Mouse (Mus musculus) R1 (cell line): ENCODE results near the gene Mapkbp1.

Experiments
- DNase-seq: peaks from one replicate; pipeline ENCODE4 v3.0.0-alpha.2; 2018; ENCODE audit warnings: low read depth, low spot score

Mapkbp1 gene

DNA sequence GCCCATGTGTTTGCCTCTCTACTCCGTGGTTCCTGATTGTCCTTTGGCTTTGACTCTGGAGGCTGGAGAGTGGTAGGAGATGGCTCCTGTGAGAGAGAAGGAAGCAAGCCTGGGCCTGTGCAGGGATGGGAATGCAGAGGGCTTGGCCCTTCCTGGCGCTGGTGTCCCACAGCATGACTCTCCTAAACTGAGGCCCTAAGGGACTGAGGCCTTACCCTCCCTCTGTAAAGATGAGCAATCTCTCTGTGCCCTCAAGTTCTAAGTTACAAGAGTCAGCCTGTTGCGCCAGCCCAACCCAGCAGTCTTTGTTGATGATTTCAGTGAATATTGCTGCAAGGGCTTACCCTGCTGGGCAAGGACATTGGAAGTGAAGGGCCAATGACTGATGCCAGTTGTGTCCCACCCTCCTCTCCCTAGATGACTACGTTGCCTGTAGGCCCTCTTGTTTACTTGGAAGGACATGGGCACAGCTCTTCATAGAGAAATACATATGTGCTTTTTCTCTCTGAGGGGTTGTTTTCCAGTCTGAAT is 35.2 kb downstream of the Mapkbp1 start:
- no peak for DNase-seq

DNA sequence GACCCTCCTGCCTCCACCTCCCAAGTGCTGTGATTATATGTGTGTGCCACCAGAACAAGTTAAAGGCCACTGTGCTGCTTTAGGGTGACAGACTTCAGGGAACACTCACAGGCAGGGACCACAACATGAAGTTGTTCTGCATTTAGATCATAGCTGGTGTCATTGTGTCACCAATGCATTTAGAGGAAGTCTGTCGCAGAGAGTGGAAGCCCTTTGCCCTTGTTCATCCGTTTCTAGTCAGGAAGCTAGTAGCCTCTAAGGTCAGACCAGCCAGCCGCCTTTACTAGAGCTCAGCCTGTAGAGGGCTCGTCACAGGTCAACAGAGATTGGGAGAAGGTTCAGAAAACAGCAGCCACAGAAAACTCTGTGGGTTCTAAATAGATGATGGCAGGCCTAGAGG is 36.2 kb downstream of the Mapkbp1 start:
- DNase-seq: no peak

DNA sequence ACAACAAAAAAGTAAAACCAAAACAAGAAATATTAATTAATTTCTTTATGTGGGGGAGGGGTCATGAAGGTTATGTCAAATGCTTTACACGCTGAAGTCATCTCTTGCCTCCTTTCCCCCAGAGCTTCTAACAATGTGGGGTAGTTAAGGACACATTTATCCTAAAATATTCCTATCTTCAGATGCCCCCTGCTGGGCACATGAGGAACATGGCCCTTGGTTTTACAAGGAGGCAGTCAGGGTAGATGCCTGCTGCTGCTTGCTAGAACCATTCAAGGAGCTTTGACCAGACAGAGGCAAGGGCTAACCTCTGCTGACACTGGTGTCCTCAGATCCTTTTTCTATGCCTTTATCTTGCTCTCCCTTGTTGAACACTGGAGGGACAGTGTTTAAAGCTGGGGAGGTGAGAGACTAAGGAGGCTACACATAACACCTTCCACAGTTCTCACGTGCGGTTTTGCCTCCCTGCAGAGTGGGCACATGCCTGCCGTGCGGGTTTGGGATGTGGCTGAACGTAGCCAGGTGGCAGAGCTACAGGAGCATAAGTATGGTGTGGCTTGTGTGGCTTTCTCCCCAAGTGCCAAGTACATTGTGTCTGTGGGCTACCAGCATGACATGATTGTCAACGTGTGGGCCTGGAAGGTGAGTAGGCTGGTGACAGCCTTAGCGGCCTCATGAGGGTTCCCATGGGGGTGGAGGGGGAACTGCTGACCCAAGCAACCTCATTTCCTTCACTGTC is 39.1 kb downstream of the Mapkbp1 start:
- DNase-seq: peak; percentile 68

DNA sequence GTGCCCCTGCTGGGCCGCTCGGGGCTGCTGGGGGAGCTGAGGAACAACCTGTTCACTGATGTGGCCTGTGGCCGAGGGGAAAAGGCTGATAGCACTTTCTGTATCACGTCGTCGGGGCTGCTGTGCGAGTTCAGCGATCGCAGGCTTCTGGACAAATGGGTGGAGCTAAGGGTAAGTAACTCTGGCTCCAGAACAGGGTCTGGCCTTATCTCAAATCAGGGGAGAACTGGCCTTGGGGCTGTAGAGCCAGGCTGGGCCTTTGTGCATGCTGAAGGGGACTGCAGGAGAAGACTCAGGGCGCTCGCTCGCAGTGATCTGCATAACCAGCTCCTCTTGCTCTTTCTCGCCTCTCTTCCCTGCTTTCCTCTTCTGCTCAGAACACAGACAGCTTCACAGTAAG is 40.4 kb downstream of the Mapkbp1 start:
- DNase-seq: no peak

DNA sequence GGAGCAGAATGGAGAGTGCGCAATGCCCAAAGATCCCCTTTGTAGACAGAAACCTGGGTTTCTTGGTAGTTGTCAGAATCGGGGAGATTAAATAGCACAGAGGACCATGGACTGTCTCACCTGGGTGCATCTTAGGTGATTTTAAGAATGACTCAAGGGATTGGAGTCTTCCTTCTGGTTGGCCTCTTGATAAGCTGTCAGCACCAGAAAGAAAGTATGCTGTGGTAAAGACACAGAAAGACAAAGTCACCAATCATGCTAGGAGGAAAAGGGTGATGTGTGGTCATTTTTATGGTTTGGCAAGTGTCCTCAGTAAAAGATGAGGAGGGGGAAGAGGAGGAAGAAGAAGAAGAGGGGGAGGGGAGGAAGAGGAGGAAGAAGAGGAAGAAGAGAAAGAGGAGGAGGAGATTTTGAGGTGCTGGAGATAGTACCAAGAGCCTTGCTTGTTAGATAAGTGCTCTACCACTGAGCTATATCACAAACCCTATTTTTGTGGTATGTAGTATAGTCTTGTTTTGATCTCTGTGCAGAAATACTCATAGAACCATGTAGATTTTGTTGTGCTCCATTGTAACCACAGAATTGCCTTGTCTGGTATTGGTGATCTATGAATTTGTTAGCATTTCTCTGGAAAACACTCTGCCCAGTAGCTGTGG is 41.5 kb downstream of the Mapkbp1 start:
- DNase-seq: no peak

DNA sequence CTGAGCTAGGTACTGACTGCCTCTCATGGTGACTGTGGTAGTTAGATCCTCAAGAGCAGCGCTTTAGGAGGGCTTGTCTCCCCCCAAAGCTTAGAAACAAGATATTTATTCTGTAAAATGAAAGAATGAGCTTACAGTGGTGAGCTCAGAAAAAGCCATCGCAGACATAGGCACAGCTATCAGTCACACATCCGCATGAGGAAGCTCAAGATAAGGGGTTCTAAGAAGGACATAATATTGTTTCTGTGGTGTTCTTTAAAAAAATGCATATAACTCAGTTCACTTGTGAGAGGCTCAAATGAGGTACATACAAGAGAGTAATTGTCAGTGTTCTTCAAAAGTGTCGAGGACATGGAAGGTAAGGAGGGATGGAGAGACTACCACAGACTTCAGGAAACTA is 43.4 kb downstream of the Mapkbp1 start:
- no peak for DNase-seq

DNA sequence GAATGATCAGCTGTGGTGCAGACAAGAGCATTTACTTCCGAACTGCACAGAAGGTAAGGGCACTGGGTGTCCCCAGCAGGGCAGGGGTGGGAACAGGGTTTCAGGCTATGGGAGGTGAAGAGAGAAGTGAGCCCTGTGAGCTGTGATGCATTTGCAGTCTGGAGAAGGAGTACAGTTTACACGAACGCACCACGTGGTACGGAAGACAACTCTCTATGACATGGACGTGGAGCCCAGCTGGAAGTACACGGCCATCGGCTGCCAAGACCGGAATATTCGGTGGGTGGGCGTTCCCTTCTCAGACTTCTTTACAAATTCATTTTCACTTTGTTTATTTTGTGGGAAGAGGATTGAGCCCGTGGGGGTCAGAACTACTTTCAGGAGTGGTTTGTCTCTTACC is 45.1 kb downstream of the Mapkbp1 start:
- no peak for DNase-seq

DNA sequence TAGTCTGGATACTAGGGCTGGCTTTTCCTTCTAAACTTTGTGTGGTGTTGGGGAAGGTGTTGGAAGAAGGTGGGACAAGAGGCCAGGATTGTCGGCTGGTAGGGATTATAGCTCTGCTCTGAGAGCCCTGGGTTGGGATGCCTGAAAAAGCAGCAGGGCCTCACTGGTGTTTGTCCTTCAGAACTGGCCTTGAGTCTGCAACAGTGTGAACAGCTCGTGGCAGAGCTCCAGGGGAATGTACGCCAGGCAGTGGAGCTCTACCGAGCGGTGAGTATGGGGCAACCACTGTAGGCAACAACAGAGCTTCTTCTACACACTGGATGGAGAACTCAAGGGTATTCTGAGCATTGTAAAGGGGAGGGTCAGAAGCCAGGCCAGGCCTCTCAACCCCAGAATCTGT is 51.8 kb downstream of the Mapkbp1 start:
- DNase-seq: no peak

DNA sequence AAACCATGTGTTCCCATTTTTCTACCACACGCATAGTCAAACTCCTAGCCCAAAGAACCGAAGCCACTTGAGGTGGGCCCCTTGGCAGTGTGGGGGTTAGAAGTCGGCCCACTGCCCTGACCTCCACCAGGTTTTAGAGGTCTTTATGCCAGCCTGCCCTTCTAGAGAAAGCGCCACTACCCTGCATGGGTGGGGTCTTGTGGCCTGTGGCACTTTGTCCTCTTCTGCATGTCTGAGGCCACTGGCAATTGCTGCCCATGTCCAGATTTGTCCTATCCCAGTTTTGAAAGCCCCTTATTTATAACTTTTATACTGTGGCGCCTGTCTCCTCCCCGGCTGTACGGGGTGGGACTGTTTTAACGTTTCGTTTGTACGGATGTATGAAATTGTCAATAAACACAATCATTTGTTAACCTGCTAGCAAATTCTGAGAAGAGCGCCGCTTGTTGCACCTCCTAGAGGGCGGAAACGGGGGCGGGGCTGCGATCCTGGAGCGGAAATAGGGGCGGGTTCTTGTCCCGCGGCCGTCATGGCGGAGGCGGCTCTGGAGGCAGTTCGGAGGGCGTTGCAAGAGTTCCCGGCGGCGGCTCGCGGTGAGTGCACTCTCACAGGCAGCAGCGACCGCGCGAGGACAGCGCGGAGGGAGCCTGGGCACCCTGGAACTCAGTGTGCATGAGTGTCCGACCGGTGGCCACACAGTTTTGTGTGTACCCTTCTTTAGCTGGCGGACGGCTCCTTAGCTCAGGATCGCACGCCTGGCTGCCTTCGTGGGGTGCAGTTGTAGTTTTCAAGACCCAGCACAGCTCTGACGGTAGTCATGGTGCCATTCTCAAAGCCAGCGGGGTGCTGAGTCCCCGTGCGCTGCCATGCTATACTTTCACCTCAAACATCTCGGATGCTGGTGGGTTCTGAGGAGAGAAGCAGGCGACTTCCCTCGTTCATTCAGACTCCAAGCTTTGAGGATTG is 54.8 kb downstream of the Mapkbp1 start, which contains the start of the genes Jmjd7 and Gm28042:
TSS of gene Jmjd7 (plus strand) at position 500 of the 966 bp plus-strand sequence.
TSS of gene Gm28042 (plus strand) at position 510 of the 966 bp plus-strand sequence.
- peak; percentile 93 for DNase-seq

DNA sequence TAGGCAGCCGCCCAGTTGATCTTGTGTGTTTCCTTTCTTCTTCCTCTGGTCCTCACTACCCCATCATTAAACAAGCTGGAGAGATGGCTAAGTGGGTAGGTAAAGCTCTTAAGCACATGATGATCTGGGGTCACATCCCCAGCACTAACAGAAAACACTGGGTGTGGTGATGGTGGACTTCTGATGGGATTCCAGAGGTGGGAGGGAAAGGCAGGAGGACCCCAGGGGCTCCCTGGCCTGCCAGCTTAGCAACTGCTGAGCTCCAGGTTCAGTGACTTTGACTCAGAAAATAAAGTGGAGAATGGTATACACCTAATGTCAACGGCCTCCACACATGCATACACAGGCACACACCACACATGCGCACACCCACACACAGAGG is 55.4 kb downstream of the Mapkbp1 start:
- peak; percentile 82 for DNase-seq

DNA sequence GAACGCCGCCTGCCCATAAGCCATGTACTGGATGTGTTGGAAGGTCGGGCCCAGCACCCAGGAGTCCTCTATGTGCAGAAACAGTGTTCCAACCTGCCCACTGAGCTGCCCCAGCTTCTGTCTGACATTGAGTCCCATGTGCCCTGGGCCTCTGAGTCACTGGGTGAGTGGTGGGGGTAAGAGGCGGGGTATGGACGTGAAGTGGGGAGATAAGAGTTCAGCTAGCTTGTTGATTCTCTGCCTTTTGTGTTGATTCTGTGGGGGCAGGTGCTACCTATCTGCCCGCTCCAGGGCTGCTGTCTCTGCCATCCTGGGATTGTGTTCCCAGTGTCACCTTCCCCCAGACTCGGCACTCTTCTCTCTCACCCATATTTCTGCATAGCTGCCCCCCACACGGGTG is 57.9 kb downstream of the Mapkbp1 start:
- no peak for DNase-seq

DNA sequence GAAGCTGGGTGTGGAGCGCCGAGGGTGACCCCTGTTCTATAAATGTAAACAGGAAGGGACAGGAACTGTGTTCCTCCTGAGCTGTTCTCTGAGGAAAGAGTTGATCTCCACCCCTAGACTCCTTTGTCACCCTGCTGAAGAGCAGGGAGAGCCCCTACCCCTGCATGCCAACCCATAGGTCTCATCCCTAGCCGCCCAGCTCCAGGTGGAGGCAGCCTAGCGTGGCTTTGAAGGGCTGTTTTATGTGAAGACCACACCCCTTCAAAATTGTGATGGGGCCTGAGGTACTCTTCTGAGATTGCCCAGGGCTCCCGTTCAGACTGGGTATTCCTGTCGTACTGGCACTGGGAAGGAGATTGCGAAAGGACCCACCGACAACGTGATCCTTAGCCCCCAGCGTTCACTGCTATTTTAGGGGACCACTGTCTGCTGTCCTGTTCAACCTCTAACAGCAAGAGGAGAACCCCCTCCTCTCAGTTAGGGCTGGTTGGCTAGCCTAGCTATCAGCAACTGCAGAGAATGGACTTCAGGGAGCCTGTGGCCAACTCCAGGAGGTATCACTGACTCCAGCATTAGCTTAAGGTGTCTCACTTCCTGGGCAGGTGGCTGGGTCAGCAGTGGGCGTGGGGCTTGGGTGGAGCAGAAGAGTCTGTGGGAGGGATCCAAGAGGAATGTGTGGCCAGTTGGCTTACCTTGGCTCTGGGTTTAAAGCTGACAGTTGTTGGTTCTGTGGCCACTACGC is 60.4 kb downstream of the Mapkbp1 start, which contains the start of gene Pla2g4b:
TSS of gene Pla2g4b (plus strand) at position 692 of the 742 bp plus-strand sequence.
- no peak for DNase-seq

DNA sequence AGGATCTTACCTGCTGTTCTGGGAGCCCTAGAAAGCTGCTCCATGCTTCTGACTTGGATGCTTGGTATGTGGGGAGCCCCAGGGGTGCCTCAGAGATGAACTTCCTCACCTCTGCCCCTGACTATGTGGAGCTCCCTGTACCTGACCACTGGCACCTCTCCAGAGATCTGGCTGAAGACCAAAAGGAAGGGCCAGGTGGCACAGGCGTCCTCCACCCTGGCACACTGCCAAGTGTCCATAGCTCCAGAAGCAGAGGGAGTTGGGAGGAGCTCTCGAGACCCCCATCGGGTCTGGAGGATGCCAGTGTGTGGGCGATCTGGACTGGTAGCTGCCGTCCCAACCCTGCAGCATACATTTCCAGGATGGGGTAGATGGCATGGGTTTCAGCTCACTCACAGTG is 61.2 kb downstream of the Mapkbp1 start:
- DNase-seq: no peak

DNA sequence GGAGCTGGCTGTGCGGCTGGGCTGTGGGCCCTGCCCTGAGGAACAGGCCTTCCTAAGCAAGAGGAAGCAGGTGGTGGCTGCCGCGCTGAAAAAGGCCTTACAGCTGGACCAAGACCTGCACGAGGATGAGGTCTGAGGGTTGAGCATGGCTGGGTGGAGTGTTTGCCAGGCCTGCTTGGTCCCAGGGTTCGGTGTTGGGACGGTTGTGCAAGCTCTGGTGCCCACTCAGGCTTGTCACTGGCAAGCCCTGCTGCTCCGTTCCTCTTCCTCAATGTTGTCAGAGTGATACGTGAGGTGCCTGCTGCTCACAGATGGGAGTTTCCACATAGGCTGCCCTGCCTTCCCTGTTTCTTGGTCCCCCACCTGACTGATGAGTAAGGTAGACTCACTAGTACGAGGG is 65.2 kb downstream of the Mapkbp1 start:
- DNase-seq: no peak

DNA sequence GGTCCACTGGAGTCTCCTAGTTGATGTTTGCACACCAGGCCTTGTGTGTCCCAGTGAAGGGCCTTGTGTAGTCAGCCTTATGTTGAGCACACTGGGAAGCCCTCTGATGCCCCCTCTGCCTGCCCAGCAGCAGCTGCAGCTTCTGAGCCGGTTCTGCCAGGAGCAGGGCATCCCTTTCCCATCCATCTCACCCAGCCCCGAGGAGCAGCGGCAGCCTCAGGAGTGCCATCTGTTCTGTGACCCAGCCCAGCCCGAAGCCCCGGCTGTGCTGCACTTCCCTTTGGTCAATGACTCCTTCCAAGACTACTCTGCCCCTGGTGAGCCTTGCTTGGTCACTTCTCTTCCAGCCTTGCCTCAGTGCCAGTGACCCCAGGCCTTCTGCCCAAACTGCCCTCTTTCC is 68.5 kb downstream of the Mapkbp1 start:
- no peak for DNase-seq

DNA sequence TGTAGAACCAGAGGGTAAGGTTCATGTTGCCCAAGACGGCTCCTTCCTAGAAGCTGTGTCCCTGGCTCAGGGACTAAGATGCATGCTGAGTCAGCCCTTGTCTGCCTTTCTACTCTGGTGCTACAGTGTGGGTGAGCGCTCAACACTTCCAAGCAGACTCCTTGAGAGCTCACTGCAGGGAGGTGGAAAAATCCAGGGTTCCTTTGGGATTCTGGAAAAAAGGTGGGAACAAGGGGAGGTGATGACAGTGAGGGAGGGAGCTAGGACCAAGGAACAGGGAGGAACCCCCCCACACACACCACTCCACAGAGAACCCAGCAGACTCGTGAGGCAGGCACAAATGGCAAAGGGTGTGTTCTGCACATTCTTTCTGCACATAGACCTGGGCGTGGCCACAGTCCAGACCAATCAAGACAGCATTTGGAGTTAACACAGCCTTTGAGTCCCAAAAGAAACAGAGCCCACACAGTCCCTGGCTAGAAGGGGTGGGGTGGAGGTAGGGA is 71.7 kb downstream of the Mapkbp1 start:
- peak; percentile 91 for DNase-seq

DNA sequence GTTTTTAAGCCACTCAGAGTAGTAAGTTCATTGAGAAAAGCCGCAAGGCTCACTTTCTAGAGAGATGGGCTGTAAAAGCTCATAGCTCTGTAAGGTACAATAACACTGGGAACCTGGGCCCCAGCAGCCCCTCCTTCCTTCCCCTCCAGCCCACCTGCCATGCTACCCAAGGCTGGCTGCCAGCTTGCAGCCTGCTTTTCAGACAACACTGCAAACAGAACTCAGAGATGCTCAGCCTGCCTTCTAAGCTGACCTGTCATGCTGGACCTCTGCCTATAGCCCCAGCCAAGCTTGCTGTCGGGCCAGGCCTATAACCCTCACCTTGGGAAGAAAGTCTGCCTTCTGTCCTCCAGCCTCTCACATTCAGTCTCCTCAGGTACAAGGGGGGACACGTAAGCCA is 72.2 kb downstream of the Mapkbp1 start:
- DNase-seq: no peak

DNA sequence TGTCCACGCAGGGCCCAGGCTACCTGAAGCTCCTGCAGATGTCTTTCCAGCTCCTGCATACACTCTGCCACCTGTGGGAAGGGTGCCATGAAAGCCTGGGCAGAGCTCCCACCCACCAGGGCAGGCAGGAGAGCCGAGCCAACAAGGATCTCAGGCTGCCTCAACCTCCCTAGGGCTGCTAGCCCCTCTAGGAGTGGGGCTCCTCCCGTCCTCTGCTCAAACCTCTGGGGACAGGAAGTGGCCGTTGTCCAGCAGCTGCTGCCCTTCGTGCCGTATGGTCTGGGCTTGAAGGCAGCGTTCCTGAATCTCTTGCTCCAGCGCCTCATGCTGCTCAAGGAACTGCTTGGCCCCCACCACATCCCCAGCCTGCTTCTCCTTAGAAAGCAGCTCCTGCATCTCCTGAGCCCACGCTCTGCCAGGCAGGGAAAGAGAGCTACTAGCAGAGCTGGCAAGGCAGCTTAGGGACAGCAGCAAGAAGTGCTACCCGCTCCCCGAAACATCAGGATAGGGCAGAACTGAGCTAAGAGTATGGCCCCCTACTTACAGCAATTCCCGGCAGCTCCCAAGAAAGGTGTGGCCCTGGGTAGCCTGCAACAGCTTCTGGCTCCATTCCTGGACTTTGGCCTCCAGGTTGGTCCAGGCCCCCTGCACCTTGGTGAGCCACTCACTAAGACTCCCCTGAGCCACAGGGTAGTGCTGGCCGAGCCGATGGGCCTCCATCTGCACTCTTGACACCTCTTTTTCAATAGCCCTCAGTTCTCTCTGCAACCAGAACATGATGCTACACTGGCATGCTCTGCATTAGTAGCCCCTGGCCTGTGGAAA is 74.2 kb downstream of the Mapkbp1 start:
- no peak for DNase-seq

DNA sequence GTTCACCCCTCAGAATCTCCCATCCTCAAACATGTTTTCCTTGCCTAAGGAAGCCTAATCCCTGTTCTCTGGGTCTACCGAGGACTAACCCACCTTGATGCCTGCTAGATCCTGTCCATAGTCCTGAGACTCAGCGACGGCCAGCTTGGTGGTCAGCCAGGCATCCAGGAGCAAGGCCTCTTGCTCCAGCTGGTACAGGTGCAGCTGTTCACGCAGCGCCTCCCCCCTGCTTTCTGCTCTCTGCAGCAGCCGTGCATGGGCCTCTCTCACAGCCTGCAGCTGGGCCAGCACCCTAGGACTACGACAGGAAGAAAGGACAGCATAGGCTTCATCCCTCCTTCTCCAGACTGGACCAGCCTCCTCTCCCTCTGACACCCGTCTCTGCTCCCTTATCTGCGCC is 75.7 kb downstream of the Mapkbp1 start:
- no peak for DNase-seq
